Mouse (Mus musculus) right cerebral cortex, postnatal 36 days (tissue): ENCODE measurements around the gene H2al1a.
"Not testable (repeated sequence)": the region's sequence is repeated elsewhere in the genome, so short reads cannot be mapped to it uniquely, and the experiment has no call there.

Experiments used
- DNase-seq, 2 experiments: peaks; one replicate each; pipeline ENCODE4 v3.0.0; 2022; ENCODE audit warnings: low spot score in 2 of 2, mixed read lengths in 1 of 2

Gene H2al1a

GRCm38 (mm10) chrX:11298957-11299356, at the start of gene H2al1a:
Gene H2al1a, plus strand, starts transcription at chrX:11299257.
- DNase-seq, result not testable (repeated sequence)

DNA sequence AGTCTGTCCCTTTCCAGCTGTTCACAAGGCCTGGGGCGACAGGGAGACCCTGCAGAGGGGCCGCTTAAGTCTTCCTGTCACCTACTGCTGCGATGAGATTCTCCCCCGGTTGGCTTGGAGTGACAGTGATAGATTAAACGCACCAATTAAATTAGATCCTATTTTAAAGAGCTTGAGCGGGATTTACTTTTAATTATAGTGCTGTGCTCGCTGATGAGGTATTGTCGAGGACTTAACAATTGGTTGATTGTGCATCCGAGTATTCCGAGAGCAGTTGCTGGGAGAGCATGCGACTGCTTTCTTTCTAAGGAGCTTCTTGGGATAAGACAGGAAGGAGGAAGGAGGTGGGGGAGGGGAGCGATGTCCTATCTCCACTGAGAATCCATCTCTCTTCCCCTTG, 48.9 kb upstream of the H2al1a start:
- DNase-seq, result no peak

- peak; percentile 39 to 63 for DNase-seq
These were observed 45.0 kb upstream of the H2al1a start for GRCm38 (mm10) chrX:11254062-11254461.

DNA sequence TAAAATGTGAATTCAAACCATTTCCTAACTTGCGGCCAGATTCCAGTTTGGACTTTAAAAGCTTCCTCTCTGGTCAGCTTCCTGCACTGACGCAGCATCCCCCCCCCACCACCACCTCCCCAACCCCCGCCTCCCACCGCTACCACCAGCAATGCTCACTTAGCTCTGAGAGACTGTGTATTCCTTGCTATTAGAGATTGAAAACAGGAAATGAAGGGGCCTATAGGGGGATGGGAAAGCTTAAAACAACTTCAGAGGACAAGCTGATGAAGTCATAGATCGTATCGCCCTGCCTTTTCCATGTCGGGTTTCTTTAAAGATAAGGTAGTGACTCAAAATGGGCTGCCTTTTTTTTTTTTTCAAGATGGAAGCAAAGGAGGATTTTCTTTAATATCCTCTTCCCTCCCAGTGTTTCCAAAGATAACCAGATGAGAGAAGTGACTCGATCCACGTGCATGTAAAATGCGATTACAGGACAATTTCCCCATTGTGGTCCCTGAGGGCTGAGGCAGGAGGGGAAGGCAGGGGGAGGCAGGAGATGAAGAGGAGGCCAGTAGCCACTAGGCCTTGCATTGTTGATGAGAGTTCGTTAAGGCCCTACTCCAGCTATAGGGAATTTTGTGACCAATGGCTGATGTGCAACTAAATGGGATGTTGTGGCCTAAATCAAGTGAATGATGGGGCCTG, 44.4 kb upstream of the H2al1a start:
- DNase-seq, result no peak

- no peak for DNase-seq
These were observed 43.3 kb upstream of the H2al1a start for GRCm38 (mm10) chrX:11255564-11256360.

- DNase-seq, result no peak
These were observed 34.1 kb upstream of the H2al1a start for GRCm38 (mm10) chrX:11264918-11265317.

GRCm38 (mm10) chrX:11267791-11268190, 31.3 kb upstream of the H2al1a start:
- DNase-seq, result no peak

GRCm38 (mm10) chrX:11269074-11269473, 30.0 kb upstream of the H2al1a start:
- DNase-seq, result peak in 1 of 2 experiments; percentile 10

GRCm38 (mm10) chrX:11273190-11273589, 25.9 kb upstream of the H2al1a start:
- no peak for DNase-seq

GRCm38 (mm10) chrX:11277083-11277482, 22.0 kb upstream of the H2al1a start:
- no peak for DNase-seq

GRCm38 (mm10) chrX:11280741-11281140, 18.3 kb upstream of the H2al1a start:
- DNase-seq, result no peak

DNA sequence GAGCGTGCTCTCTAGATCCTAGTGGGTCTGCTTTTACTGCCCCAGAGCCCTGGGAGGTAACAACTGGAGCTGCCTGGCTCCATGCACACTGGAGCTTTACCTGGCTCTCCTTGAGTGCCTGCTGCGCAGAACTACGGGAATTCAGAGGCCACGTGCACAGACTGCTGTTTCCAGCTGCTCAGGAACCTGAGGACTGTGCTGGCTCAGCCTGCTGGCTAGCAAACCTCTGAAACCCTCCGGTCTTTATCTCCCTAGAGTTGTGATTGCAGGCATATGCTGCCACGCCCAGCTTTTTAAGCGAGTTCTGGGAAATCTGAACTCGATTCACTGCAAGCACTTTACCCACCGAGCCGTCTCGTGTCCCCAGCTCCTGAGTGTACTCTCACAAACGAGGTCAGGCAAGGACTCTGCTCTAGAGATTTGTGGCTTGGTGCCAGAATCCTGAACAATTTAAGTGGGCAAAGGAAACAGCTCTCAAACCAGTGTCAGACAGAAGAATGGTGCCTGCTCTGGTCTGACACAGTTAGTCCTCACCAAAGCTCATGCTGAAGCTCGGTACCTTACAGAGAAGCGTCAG, 10.7 kb upstream of the H2al1a start:
- DNase-seq, result no peak

DNA sequence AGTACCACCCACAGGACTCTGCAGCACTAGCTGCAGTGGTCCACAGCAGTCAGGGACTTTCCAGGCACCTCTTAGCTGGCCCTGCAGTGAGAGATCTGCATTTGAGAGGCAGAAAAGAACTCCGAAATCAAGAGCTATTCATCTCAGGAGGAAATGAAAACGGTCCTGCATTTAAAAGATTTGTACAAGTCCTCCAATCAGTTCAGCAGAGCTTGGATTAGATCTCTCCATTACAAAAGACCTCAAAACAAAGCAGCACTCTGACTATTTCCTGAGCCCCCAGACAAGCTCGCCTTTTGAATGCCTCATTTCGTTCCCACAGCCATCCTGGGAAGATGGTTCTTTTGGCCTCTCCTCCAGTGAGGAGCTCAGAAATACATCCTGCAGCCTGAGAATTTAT, 9.8 kb upstream of the H2al1a start:
- DNase-seq, result no peak

DNA sequence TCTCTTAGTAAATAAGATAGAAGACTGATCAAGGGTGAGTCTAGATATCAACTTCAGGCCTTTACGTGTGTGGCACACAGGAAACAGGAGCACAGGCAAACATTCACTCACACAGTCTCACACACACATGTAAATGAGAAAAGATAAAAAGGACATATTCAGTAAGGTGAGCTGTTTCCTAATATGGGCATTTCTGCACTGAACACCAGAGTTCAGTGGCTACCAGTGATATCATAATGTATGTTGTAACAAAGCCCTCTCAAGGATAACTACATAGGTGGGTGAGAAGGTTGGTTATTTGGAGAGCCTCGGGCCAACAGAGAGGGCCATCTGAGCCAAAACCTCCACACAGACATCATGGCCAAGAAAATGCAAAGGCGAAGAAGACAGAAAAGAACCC, 3.1 kb downstream of the H2al1a start, which contains the start of gene H2al1b:
TSS of gene H2al1b (plus strand) at position 301 of the 400 bp plus-strand sequence.
- DNase-seq, result not testable (repeated sequence)

DNA sequence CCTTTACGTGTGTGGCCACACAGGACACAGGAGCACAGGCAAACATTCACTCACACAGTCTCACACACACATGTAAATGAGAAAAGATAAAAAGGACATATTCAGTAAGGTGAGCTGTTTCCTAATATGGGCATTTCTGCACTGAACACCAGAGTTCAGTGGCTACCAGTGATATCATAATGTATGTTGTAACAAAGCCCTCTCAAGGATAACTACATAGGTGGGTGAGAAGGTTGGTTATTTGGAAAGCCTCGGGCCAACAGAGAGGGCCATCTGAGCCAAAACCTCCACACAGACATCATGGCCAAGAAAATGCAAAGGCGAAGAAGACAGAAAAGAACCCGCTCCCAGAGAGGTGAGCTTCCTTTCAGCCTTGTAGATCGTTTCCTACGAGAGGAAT, 6.3 kb downstream of the H2al1a start, which contains the start of gene H2al1c:
TSS of gene H2al1c (plus strand) at position 301 of the 400 bp plus-strand sequence.
- not testable (repeated sequence) for DNase-seq

DNA sequence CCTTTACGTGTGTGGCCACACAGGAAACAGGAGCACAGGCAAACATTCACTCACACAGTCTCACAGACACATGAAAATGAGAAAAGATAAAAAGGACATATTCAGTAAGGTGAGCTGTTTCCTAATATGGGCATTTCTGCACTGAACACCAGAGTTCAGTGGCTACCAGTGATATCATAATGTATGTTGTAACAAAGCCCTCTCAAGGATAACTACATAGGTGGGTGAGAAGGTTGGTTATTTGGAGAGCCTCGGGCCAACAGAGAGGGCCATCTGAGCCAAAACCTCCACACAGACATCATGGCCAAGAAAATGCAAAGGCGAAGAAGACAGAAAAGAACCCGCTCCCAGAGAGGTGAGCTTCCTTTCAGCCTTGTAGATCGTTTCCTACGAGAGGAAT, 9.5 kb downstream of the H2al1a start, which contains the start of gene H2al1d:
TSS of gene H2al1d (plus strand) at position 301 of the 400 bp plus-strand sequence.
- not testable (repeated sequence) for DNase-seq

DNA sequence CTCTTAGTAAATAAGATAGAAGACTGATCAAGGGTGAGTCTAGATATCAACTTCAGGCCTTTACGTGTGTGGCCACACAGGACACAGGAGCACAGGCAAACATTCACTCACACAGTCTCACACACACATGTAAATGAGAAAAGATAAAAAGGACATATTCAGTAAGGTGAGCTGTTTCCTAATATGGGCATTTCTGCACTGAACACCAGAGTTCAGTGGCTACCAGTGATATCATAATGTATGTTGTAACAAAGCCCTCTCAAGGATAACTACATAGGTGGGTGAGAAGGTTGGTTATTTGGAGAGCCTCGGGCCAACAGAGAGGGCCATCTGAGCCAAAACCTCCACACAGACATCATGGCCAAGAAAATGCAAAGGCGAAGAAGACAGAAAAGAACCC, 12.6 kb downstream of the H2al1a start, which contains the start of gene H2al1e:
TSS of gene H2al1e (plus strand) at position 301 of the 400 bp plus-strand sequence.
- DNase-seq, result not testable (repeated sequence)

GRCm38 (mm10) chrX:11314858-11315257, 15.8 kb downstream of the H2al1a start, which contains the start of gene H2al1f:
Gene H2al1f, plus strand, starts transcription at chrX:11315158.
- not testable (repeated sequence) for DNase-seq

DNA sequence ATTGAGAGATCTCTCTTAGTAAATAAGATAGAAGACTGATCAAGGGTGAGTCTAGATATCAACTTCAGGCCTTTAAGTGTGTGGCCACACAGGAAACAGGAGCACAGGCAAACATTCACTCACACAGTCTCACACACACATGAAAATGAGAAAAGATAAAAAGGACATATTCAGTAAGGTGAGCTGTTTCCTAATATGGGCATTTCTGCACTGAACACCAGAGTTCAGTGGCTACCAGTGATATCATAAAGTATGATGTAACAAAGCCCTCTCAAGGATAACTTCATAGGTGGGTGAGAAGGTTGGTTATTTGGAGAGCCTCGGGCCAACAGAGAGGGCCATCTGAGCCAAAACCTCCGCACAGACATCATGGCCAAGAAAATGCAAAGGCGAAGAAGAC, 18.9 kb downstream of the H2al1a start, which contains the start of gene H2al1g:
TSS of gene H2al1g (plus strand) at position 301 of the 400 bp plus-strand sequence.
- not testable (repeated sequence) for DNase-seq

DNA sequence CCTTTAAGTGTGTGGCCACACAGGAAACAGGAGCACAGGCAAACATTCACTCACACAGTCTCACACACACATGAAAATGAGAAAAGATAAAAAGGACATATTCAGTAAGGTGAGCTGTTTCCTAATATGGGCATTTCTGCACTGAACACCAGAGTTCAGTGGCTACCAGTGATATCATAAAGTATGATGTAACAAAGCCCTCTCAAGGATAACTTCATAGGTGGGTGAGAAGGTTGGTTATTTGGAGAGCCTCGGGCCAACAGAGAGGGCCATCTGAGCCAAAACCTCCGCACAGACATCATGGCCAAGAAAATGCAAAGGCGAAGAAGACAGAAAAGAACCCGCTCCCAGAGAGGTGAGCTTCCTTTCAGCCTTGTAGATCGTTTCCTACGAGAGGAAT, 22.1 kb downstream of the H2al1a start, which contains the start of gene H2al1h:
TSS of gene H2al1h (plus strand) at position 301 of the 400 bp plus-strand sequence.
- DNase-seq, result not testable (repeated sequence)

- DNase-seq, result not testable (repeated sequence)
These were observed 25.3 kb downstream of the H2al1a start, which contains the start of gene H2al1i for GRCm38 (mm10) chrX:11324359-11324758. Gene H2al1i, plus strand, starts transcription at chrX:11324659.

- not testable (repeated sequence) for DNase-seq
These were observed 28.5 kb downstream of the H2al1a start, which contains the start of gene H2al1j for GRCm38 (mm10) chrX:11327522-11327921. Gene H2al1j, plus strand, starts transcription at chrX:11327822.
